9 mouse cellular contexts compared by ENCODE assay signal in the genomic region with DNA sequence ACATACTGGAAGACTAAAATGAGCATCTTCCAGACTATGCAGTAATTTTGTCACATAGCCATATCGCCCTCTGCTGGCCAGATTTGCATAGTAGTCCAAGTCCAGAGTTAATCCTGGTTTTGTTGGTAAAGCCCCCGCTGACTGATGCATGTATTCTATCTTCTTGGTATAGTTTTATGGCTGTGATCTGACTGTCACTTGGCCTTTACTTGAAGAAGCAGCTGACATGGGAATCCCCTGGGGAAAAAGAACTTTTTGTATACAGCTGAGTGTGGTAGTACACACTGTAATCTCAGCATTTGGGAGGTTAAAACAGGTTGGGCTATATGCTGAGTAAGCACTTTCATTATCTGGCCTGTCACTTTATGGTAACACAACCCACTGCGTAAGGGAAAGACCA. TPM values are rescaled to one million over a fixed set of nuclear protein-coding genes. Genes with fewer than 3 reads are reported as not detected.
A peak's percentile ranks its signal among the peaks of the same experiment; 100 is the strongest.
DNase-seq lines count a peak whose midpoint lies in the region; ATAC-seq and TF ChIP-seq lines count a peak whose summit lies in the region.
"Had no signal": no experiment of that assay in that cellular context is flagged by ENCODE, and none has a peak within 500 bp of the region (broad histone marks: within the 10 kb centered on the region; RNA-seq: fewer than 3 reads in every experiment).

No protein-coding gene starts in this region.

- TF ChIP-seq CTCF in heart, postnatal 0 days (IDR thresholded peaks at IDR 0.05; ENCODE audit: low read depth), result peak; percentile 76

- ATAC-seq in embryonic facial prominence, embryonic 11.5 days (replicated peaks; ENCODE audit: insufficient number of reproducible peaks, low FRiP score, low TSS enrichment, low read depth), result no peak
- ATAC-seq in heart, postnatal 0 days (ENCODE audit: insufficient read depth, low read depth), result peak; percentile 44

- no peak overlapping the region for H3K27ac ChIP-seq in embryonic facial prominence, embryonic 11.5 days (replicated peaks; ENCODE audit: low read depth, low read length)
- H3K27ac ChIP-seq in heart, postnatal 0 days (ENCODE audit: low read depth), result no peak overlapping the region
- H3K27ac ChIP-seq: embryonic facial prominence, embryonic 15.5 days had no signal

- H3K36me3 ChIP-seq in embryonic facial prominence, embryonic 11.5 days (replicated peaks; ENCODE audit: control insufficient read depth, insufficient read depth, low read depth, low read length), result no peaks in the 10 kb centered on the region
- no peaks in the 10 kb centered on the region for H3K36me3 ChIP-seq in heart, postnatal 0 days (replicated peaks; ENCODE audit: control insufficient read depth, insufficient read depth, low read length)
- H3K36me3 ChIP-seq: embryonic facial prominence, embryonic 15.5 days had no signal

- no peak for TF ChIP-seq EP300 in heart, postnatal 0 days (IDR thresholded peaks at IDR 0.05; ENCODE audit: low read depth)

- no peaks in the 10 kb centered on the region for H3K27me3 ChIP-seq in embryonic facial prominence, embryonic 11.5 days (ENCODE audit: control insufficient read depth, insufficient read depth, low read length)
- no peaks in the 10 kb centered on the region for H3K27me3 ChIP-seq in heart, postnatal 0 days (ENCODE audit: control insufficient read depth, insufficient read depth, low read length)
- H3K27me3 ChIP-seq: embryonic facial prominence, embryonic 15.5 days had no signal

- no peak overlapping the region for H3K4me3 ChIP-seq in embryonic facial prominence, embryonic 11.5 days (ENCODE audit: low read depth, low read length)
- H3K4me3 ChIP-seq in heart, postnatal 0 days (ENCODE audit: low read depth, low read length), result no peak overlapping the region
- H3K4me3 ChIP-seq: embryonic facial prominence, embryonic 15.5 days had no signal

- H3K4me1 ChIP-seq in embryonic facial prominence, embryonic 11.5 days (ENCODE audit: control insufficient read depth, insufficient read depth, low read length), result no peaks in the 10 kb centered on the region
- no peaks in the 10 kb centered on the region for H3K4me1 ChIP-seq in heart, postnatal 0 days (ENCODE audit: control insufficient read depth, insufficient read depth)
- H3K4me1 ChIP-seq: embryonic facial prominence, embryonic 15.5 days had no signal

- 35% methylated on average over 3 of the region's 3 CpGs for WGBS in embryonic facial prominence, embryonic 11.5 days
- 22% methylated on average over 3 of the region's 3 CpGs for WGBS in heart, postnatal 0 days

- no peaks in the 10 kb centered on the region for H3K9me3 ChIP-seq in embryonic facial prominence, embryonic 11.5 days (replicated peaks; ENCODE audit: control insufficient read depth, low read length)
- H3K9me3 ChIP-seq in heart, postnatal 0 days (replicated peaks; ENCODE audit: control insufficient read depth, low read length), result no peaks in the 10 kb centered on the region
- H3K9me3 ChIP-seq: embryonic facial prominence, embryonic 15.5 days had no signal

- no peak overlapping the region for H3K4me2 ChIP-seq in embryonic facial prominence, embryonic 11.5 days (ENCODE audit: low read depth, low read length)
- H3K4me2 ChIP-seq in heart, postnatal 0 days (ENCODE audit: low read depth, low read length), result peak overlapping the region; percentile 44
- H3K4me2 ChIP-seq: embryonic facial prominence, embryonic 15.5 days had no signal

- DNase-seq in CD4-positive helper T cell, adult 2 months (ENCODE audit: low read depth, low spot score), result peak; percentile 74
- peak; percentile 90 for DNase-seq in adrenal gland, postnatal 10 days
- DNase-seq in embryonic facial prominence, embryonic 11.5 days (ENCODE audit: low spot score), result peak; percentile 81
- DNase-seq in heart, postnatal 0 days (ENCODE audit: low spot score), result peak; percentile 33
- peak; percentile 82 to 94 for DNase-seq in kidney, postnatal 36 days
- peak; percentile 72 to 73 for DNase-seq in lung, adult 18-20 months
- DNase-seq in ovary, adult 18-20 months (ENCODE audit: low spot score), result peak; percentile 40
- DNase-seq in thymus, postnatal 14 days, result peak; percentile 81

- no peak overlapping the region for H3K9ac ChIP-seq in embryonic facial prominence, embryonic 11.5 days (replicated peaks; ENCODE audit: low read length)
- H3K9ac ChIP-seq in heart, postnatal 0 days (replicated peaks; ENCODE audit: low read depth, low read length), result no peak overlapping the region
- H3K9ac ChIP-seq: embryonic facial prominence, embryonic 15.5 days had no signal

RNA-seq across cellular contexts. Expression of a gene that starts 5.6 kb away (rescaled TPM):
- total RNA-seq in adrenal gland, postnatal 10 days (2021), result 10 to 100 TPM; 13.2 to 18.5 TPM
- polyA plus RNA-seq in embryonic facial prominence, embryonic 11.5 days (2014; fragmentation: Nextera tagmentation; extraction: Ambion mirVana), result 16.1 and 17.1 TPM in 2 replicates
- 4.3 and 8.3 TPM in 2 replicates for total RNA-seq in heart, postnatal 0 days (2014; rRNA removed; ENCODE audit: low replicate concordance)
- 2.4 and 2.9 TPM in 2 replicates for polyA plus RNA-seq in heart, postnatal 0 days (2015; fragmentation: Nextera tagmentation; extraction: Ambion mirVana)

RNA-seq across cellular contexts. Expression of a gene that starts 49.5 kb away (rescaled TPM):
- 100 to 1,000 TPM; 145 to 155 TPM for total RNA-seq in adrenal gland, postnatal 10 days (2021)
- 97.2 and 107 TPM in 2 replicates for polyA plus RNA-seq in embryonic facial prominence, embryonic 11.5 days (2014; fragmentation: Nextera tagmentation; extraction: Ambion mirVana)
- total RNA-seq in heart, postnatal 0 days (2014; rRNA removed; ENCODE audit: low replicate concordance), result 91.4 and 113 TPM in 2 replicates
- 54.9 and 56.2 TPM in 2 replicates for polyA plus RNA-seq in heart, postnatal 0 days (2015; fragmentation: Nextera tagmentation; extraction: Ambion mirVana)

Comparison
In these comparisons a context has a peak if more than half of its experiments do, and no peak if none do; other contexts are left out.
1. DNase-seq: peak in every context shown above with its lines; median percentile 90 in adrenal gland, postnatal 10 days; 88 in kidney, postnatal 36 days; 81 in embryonic facial prominence, embryonic 11.5 days; 81 in thymus, postnatal 14 days; 74 in CD4-positive helper T cell, adult 2 months; 72 in lung, adult 18-20 months; 40 in ovary, adult 18-20 months; 33 in heart, postnatal 0 days.